Mouse (Mus musculus) brain, adult 2 months (tissue): ENCODE data around the gene Ndufs3.
"Not testable (repeated sequence)": the region's sequence is repeated elsewhere in the genome, so short reads cannot be mapped to it uniquely, and the experiment has no call there.

ENCODE experiments used
- DNase-seq: peaks from one replicate; pipeline ENCODE4 v3.0.0; 2011; ENCODE audit warnings: low read depth, low spot score

The Ndufs3 gene

GRCm38 (mm10) chr2:90906721-90907120 lies 2.1 kb upstream of the Ndufs3 start:
- DNase-seq, result no peak

GRCm38 (mm10) chr2:90904856-90905224 lies 213 bp upstream of the Ndufs3 start:
- DNase-seq, result no peak

- no peak for DNase-seq
Observed at GRCm38 (mm10) chr2:90903398-90903797, 1.2 kb downstream of the Ndufs3 start.

GRCm38 (mm10) chr2:90894299-90894677 lies 10.3 kb downstream of the Ndufs3 start:
- not testable (repeated sequence) for DNase-seq

- no peak for DNase-seq
Observed at GRCm38 (mm10) chr2:90893673-90894298, 10.8 kb downstream of the Ndufs3 start.

GRCm38 (mm10) chr2:90889550-90890548 lies 14.8 kb downstream of the Ndufs3 start:
- DNase-seq, result peak; percentile 91

GRCm38 (mm10) chr2:90887627-90888026 lies 17.0 kb downstream of the Ndufs3 start:
- DNase-seq, result no peak

GRCm38 (mm10) chr2:90886436-90886835 lies 18.2 kb downstream of the Ndufs3 start:
- DNase-seq, result peak; percentile 62

GRCm38 (mm10) chr2:90885218-90886041 lies 19.2 kb downstream of the Ndufs3 start, which contains the start of gene C1qtnf4:
TSS of gene C1qtnf4 (plus strand) at chr2:90885860.
- DNase-seq, result peak; percentile 74

GRCm38 (mm10) chr2:90881824-90882223 lies 22.8 kb downstream of the Ndufs3 start:
- peak; percentile 73 for DNase-seq

- no peak for DNase-seq
Observed at GRCm38 (mm10) chr2:90880144-90880785, 24.4 kb downstream of the Ndufs3 start.

- no peak for DNase-seq
Observed at GRCm38 (mm10) chr2:90879419-90879818, 25.2 kb downstream of the Ndufs3 start.

- DNase-seq, result peak; percentile 70
Observed at GRCm38 (mm10) chr2:90877584-90878259, 26.9 kb downstream of the Ndufs3 start.

GRCm38 (mm10) chr2:90875239-90875638 lies 29.4 kb downstream of the Ndufs3 start:
- DNase-seq, result no peak

GRCm38 (mm10) chr2:90874025-90874424 lies 30.6 kb downstream of the Ndufs3 start:
- DNase-seq, result peak; percentile 92

GRCm38 (mm10) chr2:90871180-90871961 lies 33.3 kb downstream of the Ndufs3 start:
- DNase-seq, result peak; percentile 89

GRCm38 (mm10) chr2:90870136-90870601 lies 34.5 kb downstream of the Ndufs3 start:
- DNase-seq, result peak; percentile 95

GRCm38 (mm10) chr2:90866524-90866923 lies 38.1 kb downstream of the Ndufs3 start:
- DNase-seq, result peak; percentile 94

GRCm38 (mm10) chr2:90864184-90864583 lies 40.4 kb downstream of the Ndufs3 start:
- DNase-seq, result peak; percentile 57

- DNase-seq, result no peak
Observed at GRCm38 (mm10) chr2:90861486-90861885, 43.1 kb downstream of the Ndufs3 start.
